Mouse (Mus musculus): ENCODE data around the gene Ttll11. TPM values are rescaled to one million over a fixed set of nuclear protein-coding genes. Genes with fewer than 3 reads are reported as not detected.

Ttll11 gene
- polyA plus RNA-seq, 1 experiment from 2014 or later: 0.45 TPM

GRCm38 (mm10) chr2:35715485-35715884, 264.2 kb downstream of the Ttll11 start:
- no peaks in the 10 kb centered on the region for H3K27me3 ChIP-seq (replicated peaks; ENCODE audit: control insufficient read depth, insufficient read depth, low read length)
- no peak overlapping the region for H3K4me3 ChIP-seq (ENCODE audit: low read depth, low read length)
- no peaks in the 10 kb centered on the region for H3K9me3 ChIP-seq (ENCODE audit: control insufficient read depth, low read length)
- H3K27ac ChIP-seq (ENCODE audit: low read depth, low read length): no peak overlapping the region
- no peak for ATAC-seq (replicated peaks; ENCODE audit: low FRiP score)
- H3K9ac ChIP-seq (ENCODE audit: low read depth, low read length): no peak overlapping the region
- no peak for DNase-seq (ENCODE audit: low spot score)
- H3K4me2 ChIP-seq: no peak overlapping the region
- WGBS: 77% methylated on average over 3 of the region's 3 CpGs
- no peaks in the 10 kb centered on the region for H3K4me1 ChIP-seq (replicated peaks; ENCODE audit: control insufficient read depth, insufficient read depth, low read length)
- peaks cover 21% of the 10 kb centered on the region for H3K36me3 ChIP-seq (ENCODE audit: control insufficient read depth, insufficient read depth, low read length)

- no peak overlapping the region for H3K4me2 ChIP-seq
- 78% methylated on average over 8 of the region's 8 CpGs for WGBS
Measured at GRCm38 (mm10) chr2:35714742-35715167, 265.0 kb downstream of the Ttll11 start.

GRCm38 (mm10) chr2:35713460-35713859, 266.3 kb downstream of the Ttll11 start:
- Histone ChIP-seq H3K36me3 (ENCODE audit: control insufficient read depth, insufficient read depth, low read length) (peaks cover 11% of the 10 kb centered on the region; the same call in 1 of the 2 replicates), H3K27ac (ENCODE audit: low read depth, low read length) (no peak overlapping the region)
- ATAC-seq (replicated peaks; ENCODE audit: low FRiP score): no peak

More at GRCm38 (mm10) chr2:35714742-35715167, 265.0 kb downstream of the Ttll11 start:
- H3K27me3 ChIP-seq (replicated peaks; ENCODE audit: control insufficient read depth, insufficient read depth, low read length): no peaks in the 10 kb centered on the region
- H3K27ac ChIP-seq (ENCODE audit: low read depth, low read length): no peak overlapping the region
- DNase-seq (ENCODE audit: low spot score): no peak
- no peaks in the 10 kb centered on the region for H3K4me1 ChIP-seq (replicated peaks; ENCODE audit: control insufficient read depth, insufficient read depth, low read length)
- no peaks in the 10 kb centered on the region for H3K9me3 ChIP-seq (ENCODE audit: control insufficient read depth, low read length)
- ATAC-seq (replicated peaks; ENCODE audit: low FRiP score): no peak
- H3K36me3 ChIP-seq (ENCODE audit: control insufficient read depth, insufficient read depth, low read length): peaks cover 14% of the 10 kb centered on the region
- H3K4me3 ChIP-seq (ENCODE audit: low read depth, low read length): no peak overlapping the region
- H3K9ac ChIP-seq (ENCODE audit: low read depth, low read length): no peak overlapping the region

GRCm38 (mm10) chr2:35712611-35713010, 267.1 kb downstream of the Ttll11 start:
- Histone ChIP-seq H3K9ac (ENCODE audit: low read depth, low read length) (no peak overlapping the region), H3K36me3 (ENCODE audit: control insufficient read depth, insufficient read depth, low read length) (peaks cover 10% of the 10 kb centered on the region; the same call in 1 of the 2 replicates), H3K27ac (ENCODE audit: low read depth, low read length) (no peak overlapping the region), H3K9me3 (ENCODE audit: control insufficient read depth, low read length) (no peaks in the 10 kb centered on the region), H3K4me3 (ENCODE audit: low read depth, low read length) (no peak overlapping the region), H3K4me2 (no peak overlapping the region), H3K4me1 (replicated peaks; ENCODE audit: control insufficient read depth, insufficient read depth, low read length) (no peaks in the 10 kb centered on the region), H3K27me3 (replicated peaks; ENCODE audit: control insufficient read depth, insufficient read depth, low read length) (no peaks in the 10 kb centered on the region)
- ATAC-seq (replicated peaks; ENCODE audit: low FRiP score): no peak
- WGBS: 92% methylated on average over 5 of the region's 5 CpGs
- DNase-seq (ENCODE audit: low spot score): no peak

More at GRCm38 (mm10) chr2:35713460-35713859, 266.3 kb downstream of the Ttll11 start:
- Histone ChIP-seq H3K4me3 (ENCODE audit: low read depth, low read length) (no peak overlapping the region), H3K9me3 (ENCODE audit: control insufficient read depth, low read length) (no peaks in the 10 kb centered on the region), H3K27me3 (replicated peaks; ENCODE audit: control insufficient read depth, insufficient read depth, low read length) (no peaks in the 10 kb centered on the region), H3K4me2 (no peak overlapping the region), H3K9ac (ENCODE audit: low read depth, low read length) (no peak overlapping the region), H3K4me1 (replicated peaks; ENCODE audit: control insufficient read depth, insufficient read depth, low read length) (no peaks in the 10 kb centered on the region)
- WGBS: 84% methylated on average over 7 of the region's 7 CpGs
- DNase-seq (ENCODE audit: low spot score): no peak

- Histone ChIP-seq H3K4me1 (replicated peaks; ENCODE audit: control insufficient read depth, insufficient read depth, low read length) (peaks cover 5% of the 10 kb centered on the region; the same call in 1 of the 2 replicates), H3K27ac (ENCODE audit: low read depth, low read length) (no peak overlapping the region), H3K4me3 (ENCODE audit: low read depth, low read length) (no peak overlapping the region), H3K27me3 (replicated peaks; ENCODE audit: control insufficient read depth, insufficient read depth, low read length) (no peaks in the 10 kb centered on the region), H3K4me2 (no peak overlapping the region), H3K36me3 (ENCODE audit: control insufficient read depth, insufficient read depth, low read length) (peaks cover 2% of the 10 kb centered on the region; the same call in 1 of the 2 replicates), H3K9me3 (ENCODE audit: control insufficient read depth, low read length) (no peaks in the 10 kb centered on the region), H3K9ac (ENCODE audit: low read depth, low read length) (no peak overlapping the region)
- no peak for ATAC-seq (replicated peaks; ENCODE audit: low FRiP score)
- no peak for DNase-seq (ENCODE audit: low spot score)
- 87% methylated on average over 3 of the region's 3 CpGs for WGBS
Measured at GRCm38 (mm10) chr2:35703241-35703640, 276.5 kb downstream of the Ttll11 start.

- Histone ChIP-seq H3K4me1 (replicated peaks; ENCODE audit: control insufficient read depth, insufficient read depth, low read length) (peaks cover 5% of the 10 kb centered on the region; the same call in 1 of the 2 replicates), H3K27ac (ENCODE audit: low read depth, low read length) (no peak overlapping the region), H3K4me3 (ENCODE audit: low read depth, low read length) (no peak overlapping the region), H3K27me3 (replicated peaks; ENCODE audit: control insufficient read depth, insufficient read depth, low read length) (no peaks in the 10 kb centered on the region), H3K9ac (ENCODE audit: low read depth, low read length) (no peak overlapping the region), H3K9me3 (ENCODE audit: control insufficient read depth, low read length) (no peaks in the 10 kb centered on the region), H3K36me3 (ENCODE audit: control insufficient read depth, insufficient read depth, low read length) (peaks cover 2% of the 10 kb centered on the region; the same call in 1 of the 2 replicates), H3K4me2 (no peak overlapping the region)
- 82% methylated on average over 6 of the region's 6 CpGs for WGBS
- ATAC-seq (replicated peaks; ENCODE audit: low FRiP score) (no peak), DNase-seq (ENCODE audit: low spot score) (no peak)
Measured at GRCm38 (mm10) chr2:35702608-35703007, 277.1 kb downstream of the Ttll11 start.

- no peak for ATAC-seq (replicated peaks; ENCODE audit: low FRiP score)
- no peaks in the 10 kb centered on the region; the same call in 1 of the 2 replicates for H3K36me3 ChIP-seq (ENCODE audit: control insufficient read depth, insufficient read depth, low read length)
- 89% methylated on average over 7 of the region's 7 CpGs for WGBS
- no peaks in the 10 kb centered on the region for H3K27me3 ChIP-seq (replicated peaks; ENCODE audit: control insufficient read depth, insufficient read depth, low read length)
- peaks cover 11% of the 10 kb centered on the region for H3K4me1 ChIP-seq (replicated peaks; ENCODE audit: control insufficient read depth, insufficient read depth, low read length)
- no peak overlapping the region for H3K4me3 ChIP-seq (ENCODE audit: low read depth, low read length)
- H3K9me3 ChIP-seq (ENCODE audit: control insufficient read depth, low read length): no peaks in the 10 kb centered on the region
- H3K27ac ChIP-seq (ENCODE audit: low read depth, low read length): no peak overlapping the region
- no peak overlapping the region for H3K4me2 ChIP-seq
- no peak for DNase-seq (ENCODE audit: low spot score)
- no peak overlapping the region for H3K9ac ChIP-seq (ENCODE audit: low read depth, low read length)
Measured at GRCm38 (mm10) chr2:35702001-35702400, 277.7 kb downstream of the Ttll11 start.

Other genes starting within 250 kb of the Ttll11 start
- gene Ndufa8, start 69.5 kb upstream of the Ttll11 start, polyA plus RNA-seq (2014; fragmentation: Nextera tagmentation; extraction: Ambion mirVana): 251 and 269 TPM in 2 replicates
- gene Morn5, start 69.5 kb upstream of the Ttll11 start, polyA plus RNA-seq (2014; fragmentation: Nextera tagmentation; extraction: Ambion mirVana): 0.27 TPM in 1 of 2 replicates, not detected in the other
- 0.59 and 0.99 TPM in 2 replicates for gene Lhx6, start 125.5 kb upstream of the Ttll11 start, polyA plus RNA-seq (2014; fragmentation: Nextera tagmentation; extraction: Ambion mirVana)
- 31.4 and 36.2 TPM in 2 replicates for gene Mrrf, start 156.5 kb upstream of the Ttll11 start, polyA plus RNA-seq (2014; fragmentation: Nextera tagmentation; extraction: Ambion mirVana)
- gene Rbm18, start 156.9 kb upstream of the Ttll11 start, polyA plus RNA-seq (2014; fragmentation: Nextera tagmentation; extraction: Ambion mirVana): 38.4 and 42.8 TPM in 2 replicates